Mouse (Mus musculus) heart, embryonic 15.5 days (tissue): Measurements from ENCODE around the gene Mnat1. TPM values are rescaled to one million over a fixed set of nuclear protein-coding genes. Genes with fewer than 3 reads are reported as not detected.

ENCODE experiments used
- ATAC-seq: fragments of 200-750 bp; cut with Nextera tagmentation; replicated peaks from 2 replicates; pipeline ENCODE4 v1.8.0; 2017; ENCODE audit warnings: low read depth, moderate TSS enrichment; ENCODE audit not compliant: insufficient number of reproducible peaks, insufficient read depth, low FRiP score
- H3K27ac ChIP-seq: fragments of 300-500 bp; sonication (generic); 2 replicates; pipeline ENCODE4 v1.5.1; 2015; ENCODE audit warnings: mild to moderate bottlenecking, inconsistent platforms
- H3K27me3 ChIP-seq: fragments of 300-500 bp; sonication (generic); 2 replicates; pipeline ENCODE4 v1.6.1; 2015; ENCODE audit warnings: inconsistent platforms
- H3K36me3 ChIP-seq: fragments of 300-500 bp; sonication (generic); 2 replicates; pipeline ENCODE4 v1.6.1; 2015; ENCODE audit warnings: mild to moderate bottlenecking, inconsistent platforms
- H3K4me1 ChIP-seq: fragments of 300-500 bp; sonication (generic); replicated peaks from 2 replicates; pipeline ENCODE4 v1.6.1; 2015; ENCODE audit warnings: inconsistent platforms
- H3K4me2 ChIP-seq: fragments of 300-500 bp; sonication (generic); 2 replicates; pipeline ENCODE4 v1.6.1; 2015; ENCODE audit warnings: inconsistent platforms, mild to moderate bottlenecking, moderate library complexity
- H3K4me3 ChIP-seq: fragments of 300-500 bp; sonication (generic); 2 replicates; pipeline ENCODE4 v1.5.1; 2015; ENCODE audit warnings: mild to moderate bottlenecking, inconsistent platforms
- H3K9ac ChIP-seq: fragments of 300-500 bp; sonication (generic); 2 replicates; pipeline ENCODE4 v1.6.1; 2015; ENCODE audit warnings: mild to moderate bottlenecking, inconsistent platforms
- H3K9me3 ChIP-seq: fragments of 300-500 bp; sonication (generic); replicated peaks from 2 replicates; pipeline ENCODE4 v1.6.1; 2016; ENCODE audit warnings: inconsistent platforms
- WGBS: fragments of 180-500 bp; shearing (Covaris S2); methylation state at CpG from one replicate; pipeline ENCODE4 v1.1.7; 2015; ENCODE audit warnings: mixed read lengths; 5-methylcytosine and 5-hydroxymethylcytosine counted together
- polyA plus RNA-seq: library from polyadenylated mRNA; unstranded; fragments of >200 nt; fragmentation: Nextera tagmentation; extraction: Ambion mirVana; gene quantifications from 2 replicates; pipeline ENCODE4 v1.2.1, GENCODE M21; 2015

Gene Mnat1
- polyA plus RNA-seq, 1 experiment from 2014 or later, result 17.7 TPM

GRCm38 (mm10) chr12:73286287-73287092, 163.0 kb downstream of the Mnat1 start, which contains the start of the genes Trmt5 and Slc38a6:
Gene Trmt5, minus strand, starts transcription at chr12:73286710.
Gene Slc38a6, plus strand, starts transcription at chr12:73286779.
- peaks cover 10% of the 10 kb centered on the region for H3K36me3 ChIP-seq
- H3K4me3 ChIP-seq, result peak within 1 kb of the TSS; percentile 74
- WGBS, result under 1% methylated on average over 53 of the region's 53 CpGs
- no peaks in the 10 kb centered on the region for H3K27me3 ChIP-seq
- peak within 1 kb of the TSS; percentile 80 for H3K9ac ChIP-seq
- H3K4me2 ChIP-seq, result peak within 1 kb of the TSS; percentile 77
- peak; percentile 94 for ATAC-seq
- peaks cover 34% of the 10 kb centered on the region for H3K4me1 ChIP-seq
- H3K9me3 ChIP-seq, result no peaks in the 10 kb centered on the region
- H3K27ac ChIP-seq, result peak within 1 kb of the TSS; percentile 86

GRCm38 (mm10) chr12:73287609-73288008, 164.1 kb downstream of the Mnat1 start:
- H3K9ac ChIP-seq, result no peak overlapping the region
- 0 out of 2 replicates have a peak, but pooled peaks cover 3% of the 10 kb centered on the region for H3K36me3 ChIP-seq
- no peak overlapping the region for H3K27ac ChIP-seq
- peak overlapping the region; percentile 77 for H3K4me2 ChIP-seq
- H3K4me1 ChIP-seq, result peaks cover 34% of the 10 kb centered on the region
- WGBS, result 57% methylated on average over 8 of the region's 8 CpGs
- ATAC-seq, result no peak
- no peaks in the 10 kb centered on the region for H3K9me3 ChIP-seq
- H3K4me3 ChIP-seq, result peak overlapping the region; percentile 74
- H3K27me3 ChIP-seq, result no peaks in the 10 kb centered on the region

DNA sequence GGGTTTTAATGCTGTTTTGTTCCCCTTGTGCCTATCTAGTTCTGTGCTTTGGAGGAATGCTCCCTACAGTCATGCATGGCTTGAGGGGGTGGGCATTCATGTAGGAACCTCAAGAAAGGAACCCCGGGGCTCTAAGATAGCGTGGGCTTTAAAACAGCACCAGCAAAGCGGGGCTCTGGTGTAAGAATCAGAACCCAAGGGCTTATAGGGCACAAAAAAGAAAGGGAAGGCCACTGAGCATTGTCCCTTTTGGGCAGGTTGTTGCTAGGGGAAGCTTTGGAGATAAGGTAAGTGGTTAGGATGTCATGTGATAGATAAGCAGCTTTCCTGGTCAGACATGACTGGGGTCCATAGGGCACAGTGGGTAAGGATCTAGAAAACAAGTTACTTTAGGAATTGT, 165.1 kb downstream of the Mnat1 start:
- Histone ChIP-seq H3K36me3 (0 out of 2 replicates have a peak, but pooled peaks cover 7% of the 10 kb centered on the region), H3K27ac (no peak overlapping the region), H3K27me3 (no peaks in the 10 kb centered on the region), H3K9me3 (no peaks in the 10 kb centered on the region), H3K4me2 (no peak overlapping the region), H3K4me1 (peaks cover 34% of the 10 kb centered on the region), H3K4me3 (no peak overlapping the region), H3K9ac (no peak overlapping the region)
- WGBS, result 76% methylated on average over 3 of the region's 3 CpGs
- no peak for ATAC-seq

GRCm38 (mm10) chr12:73294884-73295283, 171.4 kb downstream of the Mnat1 start:
- no peak for ATAC-seq
- no peaks in the 10 kb centered on the region for H3K4me1 ChIP-seq
- no peaks in the 10 kb centered on the region for H3K27me3 ChIP-seq
- 0 out of 2 replicates have a peak, but pooled peaks cover 7% of the 10 kb centered on the region for H3K36me3 ChIP-seq
- H3K9ac ChIP-seq, result no peak overlapping the region
- no peaks in the 10 kb centered on the region for H3K9me3 ChIP-seq
- no peak overlapping the region for H3K4me3 ChIP-seq
- H3K4me2 ChIP-seq, result no peak overlapping the region
- no peak overlapping the region for H3K27ac ChIP-seq

DNA sequence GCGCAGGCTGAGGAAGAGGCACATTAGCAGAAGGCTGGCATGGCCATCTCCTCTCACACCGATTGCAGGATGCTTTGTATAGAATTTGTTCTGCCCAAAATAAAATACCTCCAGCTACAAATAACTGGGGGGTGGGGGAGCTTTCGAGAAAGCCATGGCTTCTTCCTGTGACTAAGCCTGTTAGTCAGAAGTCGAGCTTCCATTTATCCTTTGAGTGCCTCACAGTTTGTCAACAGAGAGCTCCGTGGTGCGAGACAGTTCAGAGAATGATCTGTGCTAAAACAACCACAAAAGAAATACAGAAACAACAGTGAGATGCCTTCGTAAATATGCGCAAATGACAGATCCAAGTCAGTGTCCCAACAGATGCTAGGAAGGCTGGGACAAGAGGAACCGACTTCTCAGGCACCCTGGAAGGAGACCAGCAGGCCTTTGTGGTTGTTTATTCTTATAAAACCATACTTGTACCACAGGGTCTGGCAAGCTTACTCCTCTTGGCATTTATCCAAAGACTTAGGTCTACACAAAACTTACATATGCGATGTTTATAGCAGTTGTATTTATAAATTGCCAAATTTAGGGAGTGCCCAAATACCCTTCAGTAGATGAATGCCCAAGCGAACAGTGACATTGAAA, 172.1 kb downstream of the Mnat1 start:
- no peak overlapping the region for H3K4me3 ChIP-seq
- 80% methylated on average over 11 of the region's 11 CpGs for WGBS
- 0 out of 2 replicates have a peak, but pooled peaks cover 7% of the 10 kb centered on the region for H3K36me3 ChIP-seq
- no peaks in the 10 kb centered on the region for H3K4me1 ChIP-seq
- no peak for ATAC-seq
- no peak overlapping the region for H3K27ac ChIP-seq
- H3K4me2 ChIP-seq, result no peak overlapping the region
- no peaks in the 10 kb centered on the region for H3K27me3 ChIP-seq
- no peaks in the 10 kb centered on the region for H3K9me3 ChIP-seq
- no peak overlapping the region for H3K9ac ChIP-seq

GRCm38 (mm10) chr12:73298621-73299020, 175.1 kb downstream of the Mnat1 start:
- 94% methylated on average over 5 of the region's 5 CpGs for WGBS
- H3K27ac ChIP-seq, result no peak overlapping the region

DNA sequence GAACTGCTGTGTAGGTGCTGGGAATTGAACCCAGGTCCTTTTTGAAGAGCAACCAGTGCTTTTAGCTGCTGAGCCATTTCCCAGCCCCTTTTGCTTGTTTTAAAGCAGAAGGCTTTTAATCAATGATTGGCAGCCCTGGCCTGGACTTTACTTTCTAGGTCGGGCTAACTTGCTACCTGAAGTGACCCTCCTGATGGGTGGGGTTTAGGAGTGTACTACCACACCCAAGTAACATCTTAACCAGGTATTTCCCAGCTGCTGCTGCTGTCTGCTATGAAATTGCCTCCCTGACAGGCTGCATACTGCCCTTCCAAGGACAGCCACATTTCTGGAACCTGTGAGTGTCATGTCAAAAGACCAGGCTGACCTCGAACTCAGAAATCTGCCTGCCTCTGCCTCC, 177.0 kb downstream of the Mnat1 start:
- Histone ChIP-seq H3K9ac (no peak overlapping the region), H3K4me3 (no peak overlapping the region), H3K27ac (no peak overlapping the region), H3K27me3 (no peaks in the 10 kb centered on the region), H3K36me3 (no peaks in the 10 kb centered on the region), H3K9me3 (no peaks in the 10 kb centered on the region), H3K4me2 (no peak overlapping the region), H3K4me1 (no peaks in the 10 kb centered on the region)
- WGBS, result 79% methylated on average over 2 of the region's 2 CpGs
- ATAC-seq, result no peak

More at GRCm38 (mm10) chr12:73298621-73299020, 175.1 kb downstream of the Mnat1 start:
- no peak overlapping the region for H3K9ac ChIP-seq
- H3K36me3 ChIP-seq, result no peaks in the 10 kb centered on the region
- no peak overlapping the region for H3K4me2 ChIP-seq
- no peak overlapping the region for H3K4me3 ChIP-seq
- H3K4me1 ChIP-seq, result no peaks in the 10 kb centered on the region
- no peak for ATAC-seq
- H3K9me3 ChIP-seq, result no peaks in the 10 kb centered on the region
- no peaks in the 10 kb centered on the region for H3K27me3 ChIP-seq

DNA sequence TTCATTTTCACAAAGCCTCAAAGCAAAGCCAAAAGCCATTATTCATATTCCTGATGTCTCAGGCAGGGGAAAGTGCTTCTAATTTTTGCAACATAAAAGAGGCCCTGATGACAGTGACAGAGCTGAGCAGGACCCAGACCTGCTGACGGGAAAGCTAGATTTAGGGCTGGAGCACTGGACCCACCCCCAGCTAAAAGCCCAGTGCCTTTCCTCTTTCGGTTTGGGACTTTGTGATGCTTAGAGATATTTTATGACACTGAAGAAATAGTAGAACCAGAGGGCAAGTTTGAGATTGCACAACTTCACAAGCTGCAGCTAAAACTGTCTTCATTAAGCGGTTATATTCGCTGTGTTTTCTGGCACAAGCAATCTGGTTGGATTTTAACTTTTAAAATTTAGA, 181.1 kb downstream of the Mnat1 start:
- WGBS, result 72% methylated on average over 4 of the region's 4 CpGs
- H3K4me3 ChIP-seq, result no peak overlapping the region
- H3K9ac ChIP-seq, result no peak overlapping the region
- no peak for ATAC-seq
- H3K4me1 ChIP-seq, result no peaks in the 10 kb centered on the region
- no peak overlapping the region for H3K27ac ChIP-seq
- H3K27me3 ChIP-seq, result no peaks in the 10 kb centered on the region
- H3K4me2 ChIP-seq, result no peak overlapping the region
- no peaks in the 10 kb centered on the region for H3K9me3 ChIP-seq
- no peaks in the 10 kb centered on the region for H3K36me3 ChIP-seq

DNA sequence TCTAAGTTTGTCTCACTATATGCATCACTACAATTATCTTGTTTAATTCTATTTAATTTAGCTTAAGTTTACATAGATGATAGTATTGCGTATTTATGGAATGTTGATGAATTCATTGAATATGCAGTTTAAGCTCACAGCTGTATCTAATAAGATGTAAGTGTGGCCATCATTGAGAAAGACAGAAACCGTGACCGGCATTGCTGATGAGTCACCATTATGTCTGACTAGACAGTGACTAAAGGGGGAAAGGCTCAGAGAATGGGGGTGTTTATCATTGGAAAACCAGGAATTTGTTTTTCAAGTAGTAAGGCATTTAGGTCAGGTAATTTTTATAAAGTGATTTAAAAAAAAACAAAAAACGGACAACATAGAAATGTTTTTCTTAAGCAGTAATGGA, 184.2 kb downstream of the Mnat1 start:
- 90% methylated on average over 4 of the region's 4 CpGs for WGBS
- Histone ChIP-seq H3K9me3 (no peaks in the 10 kb centered on the region), H3K4me3 (no peak overlapping the region), H3K27me3 (no peaks in the 10 kb centered on the region), H3K4me1 (no peaks in the 10 kb centered on the region), H3K27ac (no peak overlapping the region), H3K36me3 (no peaks in the 10 kb centered on the region), H3K4me2 (no peak overlapping the region), H3K9ac (no peak overlapping the region)
- ATAC-seq, result no peak

- Histone ChIP-seq H3K36me3 (no peaks in the 10 kb centered on the region), H3K27me3 (no peaks in the 10 kb centered on the region), H3K4me2 (no peak overlapping the region), H3K4me3 (no peak overlapping the region), H3K9me3 (no peaks in the 10 kb centered on the region), H3K27ac (no peak overlapping the region), H3K9ac (no peak overlapping the region), H3K4me1 (no peaks in the 10 kb centered on the region)
- ATAC-seq, result no peak
- 69% methylated on average over 2 of the region's 2 CpGs for WGBS
These were observed 185.2 kb downstream of the Mnat1 start for GRCm38 (mm10) chr12:73308711-73309110.

DNA sequence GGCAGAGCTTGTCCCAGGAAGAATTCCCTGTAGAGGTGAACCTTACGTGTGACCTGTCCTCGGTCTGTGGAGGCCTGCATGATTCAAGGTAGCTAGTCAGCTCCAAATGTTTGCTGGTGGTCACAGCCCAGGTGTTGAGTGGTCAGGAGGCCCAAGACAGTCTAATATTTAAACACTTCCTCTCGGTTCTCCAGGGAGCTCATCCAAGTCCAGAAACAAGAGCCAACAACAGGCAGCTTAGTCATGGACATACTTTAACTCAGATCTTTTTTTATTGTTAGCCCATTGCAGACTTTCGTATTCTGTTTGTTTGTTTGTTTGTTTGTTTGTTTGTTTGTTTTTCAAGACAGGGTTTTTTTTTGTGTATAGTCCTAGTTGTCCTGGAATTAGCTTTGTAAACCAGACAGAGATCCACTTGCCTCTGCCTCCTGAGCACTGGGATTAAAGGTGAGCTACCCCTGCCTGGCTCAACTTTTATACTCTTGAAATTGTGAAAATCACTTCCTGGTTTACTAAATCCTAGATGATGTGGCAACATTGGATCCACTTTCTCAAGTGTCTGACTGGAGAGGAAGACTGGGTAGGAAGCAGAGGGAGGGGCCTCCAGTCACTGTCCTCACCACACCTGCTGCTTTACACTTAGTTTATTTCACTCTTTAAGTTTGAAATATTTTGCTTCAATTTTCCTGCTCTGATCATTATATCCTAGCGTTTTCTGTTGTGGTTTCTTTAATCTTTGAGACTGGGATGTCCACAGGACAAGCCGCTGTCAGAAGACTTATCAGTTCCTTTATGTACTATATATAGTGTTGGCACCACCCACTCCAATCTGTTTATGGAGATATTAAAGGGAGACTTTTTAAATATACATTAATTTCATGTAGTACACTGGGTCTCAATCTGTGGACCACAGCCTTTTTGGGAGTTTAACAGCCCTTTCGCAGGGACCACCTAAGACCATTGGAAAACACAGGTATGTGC, 194.5 kb downstream of the Mnat1 start:
- no peak overlapping the region for H3K27ac ChIP-seq
- H3K4me3 ChIP-seq, result no peak overlapping the region
- H3K27me3 ChIP-seq, result no peaks in the 10 kb centered on the region
- no peak overlapping the region for H3K4me2 ChIP-seq
- no peak for ATAC-seq
- H3K36me3 ChIP-seq, result peaks cover 3% of the 10 kb centered on the region; the same call in 1 of the 2 replicates
- WGBS, result 81% methylated on average over 7 of the region's 7 CpGs
- no peaks in the 10 kb centered on the region for H3K9me3 ChIP-seq
- no peak overlapping the region for H3K9ac ChIP-seq
- no peaks in the 10 kb centered on the region for H3K4me1 ChIP-seq
